Mouse (Mus musculus): ENCODE measurements at regions not wholly inside any gene's neighbourhood (a gene's known extent, or its start where the extent isn't known, plus 50 kb on each side); places are given as distances from the start of the nearest gene placed in this dataset.

DNA sequence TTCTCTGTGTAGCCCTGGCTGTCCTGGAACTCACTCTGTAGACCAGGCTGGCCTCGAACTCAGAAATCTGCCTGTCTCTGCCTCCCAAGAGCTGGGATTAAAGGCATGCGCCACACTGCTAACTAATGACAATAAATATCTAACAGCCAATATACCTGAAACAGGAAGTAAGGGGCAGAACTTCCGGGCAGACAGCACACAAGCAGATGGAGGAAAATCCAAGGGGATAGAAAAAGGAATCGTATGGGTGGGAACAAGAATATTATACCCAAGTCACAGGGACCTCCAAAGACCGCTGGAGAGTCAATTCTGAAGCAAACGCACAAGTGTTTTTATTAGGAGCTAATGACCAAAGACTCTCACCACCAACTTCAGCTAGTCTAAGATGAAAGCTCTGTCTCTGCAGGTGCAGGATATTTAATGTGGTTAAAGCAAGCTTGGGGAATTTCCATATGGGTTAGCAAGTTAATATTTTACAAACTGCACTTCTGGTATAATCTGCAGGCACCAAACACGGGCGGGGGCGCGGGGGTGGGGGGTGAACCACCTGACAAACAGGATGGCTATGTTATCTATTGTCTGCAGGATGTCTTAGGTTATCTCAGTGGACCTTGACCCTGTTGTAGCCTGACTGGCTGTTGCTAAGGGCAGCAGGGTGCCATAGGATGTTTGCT is 1122.3 kb upstream of the Cited2 start:
- no peak for TF ChIP-seq CTCF (IDR thresholded peaks at IDR 0.05; ENCODE audit: extremely low read depth, insufficient read depth, insufficient read length, insufficient replicate concordance)
- TF ChIP-seq POLR2A (IDR thresholded peaks at IDR 0.05; ENCODE audit: low read depth, low read length): no peak

Data from spleen, adult 2 months (tissue).